Mouse (Mus musculus): ENCODE results near the gene Chd4. TPM values are rescaled to one million over a fixed set of nuclear protein-coding genes. Genes with fewer than 3 reads are reported as not detected.

The Chd4 gene
- total and polyA plus RNA-seq, 3 experiments = 28.3 to 113 (median 97.1) TPM

DNA sequence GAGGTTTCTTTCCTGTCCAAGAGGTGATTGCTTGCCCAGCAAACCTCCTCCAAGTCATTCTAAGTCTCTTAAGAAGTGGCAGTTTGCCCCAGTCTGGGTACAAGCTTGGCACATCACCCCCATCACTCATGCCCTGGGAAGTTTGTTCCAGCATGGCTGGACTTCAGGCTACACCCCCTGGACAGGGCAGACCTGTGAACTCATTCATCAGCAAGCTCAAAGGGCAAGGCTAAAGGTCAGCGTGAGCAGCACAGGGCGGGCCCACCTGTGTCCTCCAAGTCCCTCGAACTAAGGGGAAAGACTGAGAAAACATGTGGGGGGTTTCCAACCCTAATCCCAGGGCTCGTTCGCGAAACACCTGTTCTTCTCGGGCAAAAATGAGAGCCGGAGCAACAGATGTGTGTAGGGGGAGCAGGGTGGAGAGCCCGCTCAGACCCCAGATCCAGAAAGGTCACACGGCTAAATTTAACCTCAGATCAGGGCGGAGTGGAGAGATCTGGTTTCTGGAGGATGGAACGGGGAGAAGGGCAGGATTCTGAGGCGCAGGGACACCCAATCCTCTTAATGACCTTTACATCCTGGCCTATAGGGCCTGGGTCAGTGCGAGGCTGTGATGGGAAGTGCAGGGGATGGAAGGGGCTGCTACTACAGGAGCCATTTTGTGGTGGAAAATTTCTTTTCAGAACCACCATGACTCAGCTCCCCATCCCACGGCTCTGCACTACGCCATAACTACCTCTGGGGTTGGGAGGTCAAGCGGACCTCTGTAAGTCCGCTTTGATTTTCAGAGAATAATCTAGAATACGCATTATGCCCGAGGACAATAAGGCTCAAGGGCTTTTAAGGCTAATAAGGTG, 68.2 kb downstream of the Chd4 start:
- TF ChIP-seq CTCF (IDR thresholded peaks at IDR 0.05) (no peak), POLR2A (IDR thresholded peaks at IDR 0.05; ENCODE audit: insufficient read depth, low read depth, low read length) (no peak), EP300 (IDR thresholded peaks at IDR 0.05; ENCODE audit: insufficient read depth, low read depth, low read length) (no peak)
- intact Hi-C loops (cut with DNase I) = loop anchor here (2.0 to 10.0 kb wide), 2 partner anchors 51 to 67 kb away; partner anchors contain the start of gene Vamp1
- peak overlapping the region; percentile 93 for H3K4me3 ChIP-seq
- H3K4me1 ChIP-seq (ENCODE audit: control insufficient read depth, insufficient read depth, low read length) = peaks cover 12% of the 10 kb centered on the region
- peak overlapping the region; percentile 90 for H3K9ac ChIP-seq (ENCODE audit: low read depth, low read length)
- WGBS = 8% methylated on average over 20 of the region's 20 CpGs
- H3K27me3 ChIP-seq (ENCODE audit: control insufficient read depth, insufficient read depth, low read length) = no peaks in the 10 kb centered on the region
- H3K36me3 ChIP-seq (ENCODE audit: control insufficient read depth, insufficient read depth, low read length) = peaks cover 6% of the 10 kb centered on the region
- peak overlapping the region; percentile 98 for H3K27ac ChIP-seq
- H3K79me2 ChIP-seq (replicated peaks; ENCODE audit: control insufficient read depth, insufficient read depth, low read length) = no peaks in the 10 kb centered on the region; the same call in 1 of the 2 replicates
- peak; percentile 49 for DNase-seq

DNA sequence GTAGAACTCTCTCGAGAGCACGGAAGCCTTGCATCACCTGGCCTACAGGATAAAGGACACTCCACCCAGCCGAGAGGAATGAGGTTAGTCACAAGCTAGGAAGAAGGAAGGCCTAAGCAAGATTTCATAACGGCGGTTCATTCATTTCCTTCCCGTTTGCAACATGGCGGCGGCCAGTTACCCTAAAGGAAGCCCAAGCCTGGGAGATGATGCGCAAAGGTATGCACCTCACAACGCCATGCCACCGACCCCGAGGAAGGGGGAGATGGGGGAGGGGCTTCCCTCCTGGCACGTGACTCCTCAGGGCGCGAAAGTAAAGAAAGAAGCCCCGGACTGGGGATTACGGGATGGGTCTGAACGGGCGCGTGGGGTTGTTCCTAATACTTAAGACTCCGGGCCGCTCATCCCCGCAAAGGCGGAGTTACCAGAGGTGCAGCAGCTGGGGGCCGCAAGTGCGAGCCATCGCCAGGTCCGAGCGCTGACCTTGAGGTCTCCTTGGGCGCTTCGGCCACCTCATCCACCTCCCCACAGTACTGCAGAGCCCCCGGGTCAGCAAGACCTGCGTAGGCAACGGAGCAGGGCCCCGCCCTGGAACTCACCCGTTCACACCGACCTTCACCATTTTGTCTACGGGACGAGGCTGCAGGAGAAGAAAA, 69.0 kb downstream of the Chd4 start:
- H3K36me3 ChIP-seq (ENCODE audit: control insufficient read depth, insufficient read depth, low read length) = peaks cover 6% of the 10 kb centered on the region
- no peaks in the 10 kb centered on the region; the same call in 1 of the 2 replicates for H3K79me2 ChIP-seq (replicated peaks; ENCODE audit: control insufficient read depth, insufficient read depth, low read length)
- peaks cover 12% of the 10 kb centered on the region for H3K4me1 ChIP-seq (ENCODE audit: control insufficient read depth, insufficient read depth, low read length)
- peak; percentile 68 to 76 for DNase-seq
- intact Hi-C loops (cut with DNase I) = loop anchor here (2.0 to 10.0 kb wide), 3 partner anchors 50 to 108 kb away; partner anchors contain the start of gene Vamp1
- no peak for TF ChIP-seq CTCF (IDR thresholded peaks at IDR 0.05)
- no peak for TF ChIP-seq EP300 (IDR thresholded peaks at IDR 0.05; ENCODE audit: insufficient read depth, low read depth, low read length)
- TF ChIP-seq POLR2A (IDR thresholded peaks at IDR 0.05; ENCODE audit: insufficient read depth, low read depth, low read length) = no peak
- under 1% methylated on average over 39 of the region's 39 CpGs for WGBS
- peak overlapping the region; percentile 98 for H3K27ac ChIP-seq
- peak overlapping the region; percentile 90 for H3K9ac ChIP-seq (ENCODE audit: low read depth, low read length)
- peak overlapping the region; percentile 93 for H3K4me3 ChIP-seq
- H3K27me3 ChIP-seq (ENCODE audit: control insufficient read depth, insufficient read depth, low read length) = no peaks in the 10 kb centered on the region

DNA sequence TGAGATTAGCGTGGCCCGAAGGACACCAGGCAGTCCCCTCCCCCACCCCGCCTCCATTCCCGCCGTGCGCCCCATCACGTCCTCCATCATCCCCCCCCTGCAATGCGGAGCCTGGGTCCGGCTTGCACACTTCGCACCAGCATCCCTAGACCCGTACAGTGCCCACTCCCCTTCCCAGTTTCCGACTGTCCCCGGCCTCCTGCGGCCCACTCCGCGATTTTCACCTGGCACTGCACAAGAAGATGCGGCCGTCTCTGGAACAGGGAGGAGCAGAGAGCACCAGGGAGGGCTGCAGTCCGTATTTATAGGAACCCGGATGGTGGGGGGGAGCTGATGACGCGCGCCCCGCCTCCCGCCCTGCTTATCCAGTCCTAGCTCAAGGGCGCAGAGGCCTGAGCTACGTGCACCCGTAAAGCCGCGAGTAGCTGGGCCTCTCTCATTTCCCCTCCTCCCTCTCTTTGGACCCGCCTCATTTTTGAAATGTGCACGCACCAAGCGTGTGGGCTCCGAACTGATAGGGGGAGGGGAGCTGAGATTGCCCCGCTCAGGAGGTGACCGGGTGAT, 69.6 kb downstream of the Chd4 start:
- intact Hi-C loops (cut with DNase I) = loop anchor here (2.0 to 10.0 kb wide), 3 partner anchors 49 to 107 kb away; partner anchors contain the start of gene Vamp1
- Histone ChIP-seq H3K79me2 (replicated peaks; ENCODE audit: control insufficient read depth, insufficient read depth, low read length) (no peaks in the 10 kb centered on the region; the same call in 1 of the 2 replicates), H3K36me3 (ENCODE audit: control insufficient read depth, insufficient read depth, low read length) (peaks cover 6% of the 10 kb centered on the region), H3K9ac (ENCODE audit: low read depth, low read length) (peak overlapping the region; percentile 90), H3K4me1 (ENCODE audit: control insufficient read depth, insufficient read depth, low read length) (peaks cover 12% of the 10 kb centered on the region), H3K27ac (peak overlapping the region; percentile 98), H3K4me3 (peak overlapping the region; percentile 93), H3K27me3 (ENCODE audit: control insufficient read depth, insufficient read depth, low read length) (no peaks in the 10 kb centered on the region)
- under 1% methylated on average over 36 of the region's 36 CpGs for whole genome bisulfite sequencing
- peak; percentile 97 to 98 for DNase-seq
- TF ChIP-seq CTCF (IDR thresholded peaks at IDR 0.05) (no peak), POLR2A (IDR thresholded peaks at IDR 0.05; ENCODE audit: insufficient read depth, low read depth, low read length) (peak; percentile 100), EP300 (IDR thresholded peaks at IDR 0.05; ENCODE audit: insufficient read depth, low read depth, low read length) (peak; percentile 13; the same call in 1 of the 2 replicates)

DNA sequence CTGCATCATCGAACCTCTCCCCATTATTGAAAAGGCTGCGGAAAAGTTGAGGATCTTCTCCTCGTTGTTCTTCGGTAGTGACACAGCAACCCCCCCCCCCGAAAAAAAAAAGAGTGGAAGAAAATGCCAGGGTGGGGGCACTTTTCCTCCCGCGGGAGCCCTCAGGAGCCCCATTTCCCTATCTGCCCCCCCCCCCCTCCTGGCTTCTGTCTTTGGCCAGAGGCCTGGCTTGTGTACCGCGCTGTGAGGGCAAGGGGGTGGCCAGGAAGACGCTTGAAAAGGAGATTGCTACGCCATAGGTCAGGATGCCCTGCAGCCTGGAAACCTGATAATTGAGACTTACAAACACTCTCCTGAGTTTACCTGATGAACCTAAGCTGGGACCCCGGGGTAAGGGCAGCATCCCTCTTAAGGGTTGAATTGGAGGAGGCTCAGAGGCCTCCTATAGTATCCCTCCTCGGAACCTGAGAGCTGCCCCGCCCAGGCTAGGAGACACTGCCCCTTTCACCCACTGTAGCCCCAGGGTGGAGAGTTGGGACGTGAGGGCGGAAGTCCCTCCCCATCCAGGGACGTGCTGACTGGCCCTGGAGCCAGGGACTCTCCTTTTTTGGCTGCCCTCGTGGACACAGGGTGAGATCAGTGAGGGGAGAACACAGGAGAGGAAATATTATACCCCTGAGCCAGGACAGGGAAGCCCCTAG, 70.4 kb downstream of the Chd4 start, which contains the start of gene Gapdh:
Gapdh (minus strand) TSS at position 417 of the 701 bp plus-strand sequence.
- 1% methylated on average over 18 of the region's 18 CpGs for WGBS
- peak; percentile 86 for TF ChIP-seq POLR2A (IDR thresholded peaks at IDR 0.05; ENCODE audit: insufficient read depth, low read depth, low read length)
- no peak for TF ChIP-seq CTCF (IDR thresholded peaks at IDR 0.05)
- peak; percentile 70; the same call in 1 of the 2 replicates for TF ChIP-seq EP300 (IDR thresholded peaks at IDR 0.05; ENCODE audit: insufficient read depth, low read depth, low read length)
- Histone ChIP-seq H3K27ac (peak within 1 kb of the TSS; percentile 98), H3K4me3 (peak within 1 kb of the TSS; percentile 93), H3K79me2 (replicated peaks; ENCODE audit: control insufficient read depth, insufficient read depth, low read length) (no peaks in the 10 kb centered on the region; the same call in 1 of the 2 replicates), H3K9ac (ENCODE audit: low read depth, low read length) (peak within 1 kb of the TSS; percentile 90), H3K36me3 (ENCODE audit: control insufficient read depth, insufficient read depth, low read length) (peaks cover 5% of the 10 kb centered on the region; the same call in 1 of the 2 replicates), H3K27me3 (ENCODE audit: control insufficient read depth, insufficient read depth, low read length) (no peaks in the 10 kb centered on the region), H3K4me1 (ENCODE audit: control insufficient read depth, insufficient read depth, low read length) (peaks cover 5% of the 10 kb centered on the region)
- intact Hi-C loops (cut with DNase I) = loop anchor here (5.0 to 10.0 kb wide), 2 partner anchors 49 to 106 kb away; partner anchors contain the start of gene Vamp1
- peak; percentile 90 to 94 for DNase-seq

Measured in heart, adult 2 months (tissue).